Mouse (Mus musculus) adrenal gland (tissue): Measurements from ENCODE around the gene Prl7c1.
"Not testable (repeated sequence)": the region's sequence is repeated elsewhere in the genome, so short reads cannot be mapped to it uniquely, and the experiment has no call there.

Experiments
- intact Hi-C: fragments of 180-260 bp; cut with DNase I; formaldehyde crosslinking; loops from one replicate; pipeline ENCODE4 v1.15.1; 2025
- long read RNA-seq, 2 experiments: library from polyadenylated mRNA; unstranded; transcript quantifications; one replicate each; pipeline ENCODE4 v2.0.0; 2020; ENCODE audit warnings: borderline replicate concordance in 1 of 2; ENCODE audit not compliant: insufficient replicate concordance in 1 of 2

Prl7c1 gene
- long read RNA-seq, experiment 1 = 0 reads
- long read RNA-seq, experiment 2 = 0 reads

DNA sequence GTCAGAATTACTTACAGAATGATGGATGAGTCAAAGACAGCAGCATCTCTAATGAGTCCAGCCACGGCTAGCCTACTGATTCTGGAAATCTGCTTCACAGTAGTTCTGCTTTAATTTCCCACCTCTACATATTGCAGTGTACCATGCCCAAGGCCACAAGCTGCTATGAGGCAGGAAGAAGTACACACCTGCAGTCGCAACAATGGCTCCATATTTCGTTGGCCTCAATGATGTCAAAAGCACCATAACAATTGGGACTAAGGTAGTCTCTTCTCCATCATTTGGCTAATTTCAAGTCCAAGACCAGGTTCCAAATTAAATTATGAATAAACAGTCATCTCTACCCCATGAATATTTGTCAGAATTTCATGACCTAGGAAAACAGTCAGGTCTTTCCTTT is at the start of gene Prl7c1:
Gene Prl7c1 (minus strand): TSS at position 101 of the 400 bp plus-strand sequence.
- intact Hi-C loops = not testable (repeated sequence)

GRCm38 (mm10) chr13:27802765-27803164 is 22.2 kb upstream of the Prl7c1 start:
- intact Hi-C loops = no loop called here

- intact Hi-C loops = no loop called here
Measured at GRCm38 (mm10) chr13:27801354-27801753, 20.8 kb upstream of the Prl7c1 start, which contains the start of gene Prl2a1. Gene Prl2a1, plus strand, starts transcription at chr13:27801654.

DNA sequence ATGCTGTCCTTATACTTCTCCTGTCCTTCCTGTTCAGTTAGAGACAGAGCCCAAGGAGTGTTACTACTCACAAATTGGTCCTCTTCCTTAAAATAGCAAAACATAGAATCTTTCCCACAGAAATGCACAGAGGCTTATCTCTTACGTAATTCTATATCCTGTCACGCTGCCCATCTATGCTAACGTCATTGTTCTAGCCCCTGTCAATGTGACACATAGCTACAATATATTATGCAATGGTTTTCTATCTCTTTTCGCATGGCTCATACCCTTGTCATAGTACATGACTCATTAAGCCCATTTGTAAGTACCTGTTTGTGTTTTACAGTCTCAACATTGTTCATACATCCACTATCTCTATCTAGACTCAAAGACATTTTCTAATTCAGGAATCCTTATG is 18.7 kb upstream of the Prl7c1 start:
- intact Hi-C loops = no loop called here

DNA sequence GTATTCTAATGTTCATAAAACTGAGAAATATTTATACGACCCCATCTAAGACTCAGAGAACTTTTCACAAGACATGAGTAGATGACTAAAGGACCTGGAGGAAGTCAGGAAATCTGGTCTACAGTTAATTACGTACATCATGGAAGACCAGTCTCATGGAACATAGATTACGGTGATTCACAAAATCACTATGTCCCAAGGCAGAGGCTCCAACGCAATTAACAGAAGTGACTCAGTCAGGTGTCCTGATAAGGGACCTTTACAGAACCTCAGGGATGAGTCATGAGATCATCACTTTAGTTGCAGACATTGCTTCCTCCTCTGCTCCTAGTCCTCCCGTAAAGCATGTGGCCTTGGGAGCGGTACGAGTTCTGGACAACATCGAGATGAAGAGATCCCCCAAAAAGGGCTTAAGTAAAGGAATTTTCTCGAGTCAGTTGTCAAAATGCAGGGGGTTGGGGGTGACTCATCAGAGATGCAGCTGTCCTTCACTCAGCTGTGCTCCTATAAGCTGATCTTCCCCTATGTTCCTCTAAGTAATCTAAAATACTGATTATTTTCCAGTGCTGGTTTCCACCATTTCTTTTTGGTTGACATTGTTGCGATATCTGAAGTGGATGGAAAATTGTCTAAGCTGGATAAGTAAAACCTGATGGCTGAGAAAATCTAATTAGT is 46.0 kb downstream of the Prl7c1 start:
- intact Hi-C loops = no loop called here

- intact Hi-C loops = not testable (repeated sequence)
Measured at GRCm38 (mm10) chr13:27730286-27730959, 50.2 kb downstream of the Prl7c1 start.

- intact Hi-C loops = not testable (repeated sequence)
Measured at GRCm38 (mm10) chr13:27725057-27725456, 55.5 kb downstream of the Prl7c1 start.
